Mouse (Mus musculus) small intestine, adult 2 months (tissue): ENCODE results near the gene Tead3.

Experiments
- CTCF ChIP-seq: fragments of 200-500 bp; IDR thresholded peaks from 2 replicates; pipeline ENCODE4 v1.5.1; 2012; ENCODE audit warnings: low read depth, mild to moderate bottlenecking, control low read depth, inconsistent platforms, low read length, moderate library complexity, mixed read lengths; ENCODE audit not compliant: insufficient replicate concordance, insufficient read length; ENCODE audit errors: extremely low read depth
- POLR2A ChIP-seq: fragments of 200-500 bp; IDR thresholded peaks from 2 replicates; pipeline ENCODE4 v1.6.1; 2012; ENCODE audit warnings: low read depth, mild to moderate bottlenecking, control low read depth, inconsistent platforms, low read length, moderate library complexity

GRCm38 (mm10) chr17:28281866-28282441, 68.7 kb downstream of the Tead3 start:
- TF ChIP-seq CTCF, result no peak
- TF ChIP-seq POLR2A, result no peak
